Mouse (Mus musculus) CH12.LX (cell line): ENCODE data around the gene Scg5. TPM values are rescaled to one million over a fixed set of nuclear protein-coding genes. Genes with fewer than 3 reads are reported as not detected.

Experiments
- DNase-seq: peaks from one replicate; pipeline ENCODE4 v3.0.0-alpha.2; 2013; ENCODE audit errors: extremely low read depth
- H3K27ac ChIP-seq: 2 replicates; pipeline ENCODE4 v1.5.1; 2012; ENCODE audit warnings: low read depth, mild to moderate bottlenecking, control low read depth, moderate library complexity; ENCODE audit not compliant: insufficient read depth
- H3K27me3 ChIP-seq: replicated peaks from 2 replicates; pipeline ENCODE3; 2012; ENCODE audit warnings: inconsistent platforms
- H3K36me3 ChIP-seq, 2 experiments: replicated peaks in 1 of 2; 2 replicates each; pipeline versions ENCODE3 to v1.6.1; 2012; ENCODE audit warnings: inconsistent platforms in 1 of 2, low read length in 1 of 2, mild to moderate bottlenecking in 1 of 2, mixed read lengths in 1 of 2, moderate library complexity in 1 of 2; ENCODE audit not compliant: control insufficient read depth in 1 of 2, insufficient read depth in 1 of 2
- H3K4me1 ChIP-seq, 2 experiments: 2 replicates each; pipeline ENCODE4 v1.6.1; 2012; ENCODE audit warnings: inconsistent platforms in 1 of 2, moderate library complexity in 1 of 2; ENCODE audit not compliant: insufficient read depth in 2 of 2, control insufficient read depth in 1 of 2
- H3K4me2 ChIP-seq: 2 replicates; pipeline ENCODE4 v1.6.1; 2012; ENCODE audit warnings: low read depth, mild to moderate bottlenecking, control low read depth; ENCODE audit not compliant: poor library complexity, insufficient read depth, severe bottlenecking
- H3K4me3 ChIP-seq, 3 experiments: fragments of 150-350 bp in 1 of 3; sonication (generic) in 1 of 3; replicated peaks in 1 of 3; 2 replicates each; pipeline versions ENCODE3 to v1.5.1; 2011 to 2012; ENCODE audit warnings: low read depth in 2 of 3, low read length in 2 of 3, mild to moderate bottlenecking in 2 of 3, moderate library complexity in 2 of 3, control low read depth in 1 of 3, improper control_type of control experiment in 1 of 3, inconsistent platforms in 1 of 3, mixed read lengths in 1 of 3; ENCODE audit not compliant: poor library complexity in 1 of 3
- H3K79me2 ChIP-seq: replicated peaks from 2 replicates; pipeline ENCODE4 v1.6.1; 2012; ENCODE audit warnings: mild to moderate bottlenecking, moderate library complexity; ENCODE audit not compliant: control insufficient read depth, poor library complexity, insufficient read depth, severe bottlenecking; ENCODE audit errors: extremely low read depth
- H3K9ac ChIP-seq: 2 replicates; pipeline ENCODE4 v1.6.1; 2012; ENCODE audit warnings: low read depth, mild to moderate bottlenecking, control low read depth, moderate library complexity; ENCODE audit not compliant: insufficient read depth
- H3K9me3 ChIP-seq: replicated peaks from 2 replicates; pipeline ENCODE3; 2012; ENCODE audit warnings: low read length, inconsistent platforms, mixed read lengths
- CHD2 ChIP-seq: IDR thresholded peaks from 2 replicates; pipeline ENCODE4 v1.6.1; 2011; ENCODE audit warnings: low read length, improper control_type of control experiment
- CTCF ChIP-seq, 2 experiments: IDR thresholded peaks in 1 of 2; conservative IDR thresholded peaks in 1 of 2; 2 replicates each; pipeline ENCODE4 v1.5.1; 2011 to 2012; ENCODE audit warnings: low read depth in 2 of 2, low read length in 2 of 2, improper control_type of control experiment in 1 of 2, inconsistent platforms in 1 of 2, mild to moderate bottlenecking in 1 of 2, moderate library complexity in 1 of 2
- E2F4 ChIP-seq: IDR thresholded peaks from 2 replicates; pipeline ENCODE4 v1.6.1; 2011; ENCODE audit warnings: low read depth, low read length, improper control_type of control experiment; ENCODE audit not compliant: insufficient replicate concordance
- ETS1 ChIP-seq: conservative IDR thresholded peaks from 2 replicates; pipeline ENCODE4 v1.6.1; 2012; ENCODE audit warnings: low read depth, mild to moderate bottlenecking, inconsistent platforms, low read length, improper control_type of control experiment, moderate library complexity
- GABPA ChIP-seq: IDR thresholded peaks from 2 replicates; pipeline ENCODE4 v1.6.1; 2012; ENCODE audit warnings: low read depth, low read length, improper control_type of control experiment, inconsistent platforms; ENCODE audit not compliant: insufficient replicate concordance
- HCFC1 ChIP-seq: IDR thresholded peaks from 2 replicates; pipeline ENCODE4 v1.6.1; 2012; ENCODE audit warnings: low read depth, mild to moderate bottlenecking, inconsistent platforms, low read length, improper control_type of control experiment
- MAX ChIP-seq: IDR thresholded peaks from 2 replicates; pipeline ENCODE4 v1.6.1; 2011; ENCODE audit warnings: low read length, improper control_type of control experiment
- MXI1 ChIP-seq: IDR thresholded peaks from 2 replicates; pipeline ENCODE4 v1.6.1; 2011; ENCODE audit warnings: mild to moderate bottlenecking, low read depth, low read length, improper control_type of control experiment
- MYC ChIP-seq: IDR thresholded peaks from 2 replicates; pipeline ENCODE4 v1.6.1; 2011; ENCODE audit warnings: low read depth, mild to moderate bottlenecking, improper control_type of control experiment, low read length
- POLR2AphosphoS2 ChIP-seq: IDR thresholded peaks from 2 replicates; pipeline ENCODE4 v1.6.1; 2011; ENCODE audit warnings: low read depth, low read length, improper control_type of control experiment
- RCOR1 ChIP-seq: conservative IDR thresholded peaks from 2 replicates; pipeline ENCODE4 v1.6.1; 2012; ENCODE audit warnings: low read depth, mild to moderate bottlenecking, inconsistent platforms, low read length, improper control_type of control experiment
- SMC3 ChIP-seq: IDR thresholded peaks from 2 replicates; pipeline ENCODE4 v1.6.1; 2011; ENCODE audit warnings: low read depth, low read length, improper control_type of control experiment
- USF2 ChIP-seq: conservative IDR thresholded peaks from 2 replicates; pipeline ENCODE4 v1.6.1; 2011; ENCODE audit warnings: low read depth, low read length, improper control_type of control experiment
- ZKSCAN1 ChIP-seq: IDR thresholded peaks from 2 replicates; pipeline ENCODE4 v1.6.1; 2012; ENCODE audit warnings: low read depth, inconsistent platforms, low read length, improper control_type of control experiment, borderline replicate concordance
- ZMIZ1 ChIP-seq: IDR thresholded peaks from 2 replicates; pipeline ENCODE4 v1.6.1; 2012; ENCODE audit warnings: low read depth, mild to moderate bottlenecking, inconsistent platforms, low read length, improper control_type of control experiment
- ZNF384 ChIP-seq: IDR thresholded peaks from 2 replicates; pipeline ENCODE4 v1.6.1; 2012; ENCODE audit warnings: low read depth, low read length, improper control_type of control experiment, inconsistent platforms
- dilution Hi-C: fragments of 300-500 bp; cut with MboI; formaldehyde crosslinking; loops from 2 replicates; pipeline ENCODE4 v1.14.3; 2020; ENCODE audit warnings: low sequenced_read_pairs; ENCODE audit not compliant: extremely low pct_unique_long_range_greater_than_20kb, extremely low pct_ligation_motif_present
- in situ Hi-C: fragments of 300-500 bp; cut with MboI; formaldehyde crosslinking; loops from 3 replicates; pipeline ENCODE4 v1.14.3; 2019; ENCODE audit warnings: low sequenced_read_pairs, low pct_ligation_motif_present, low pct_unique_long_range_greater_than_20kb, mixed read lengths
- polyA plus RNA-seq: library from polyadenylated mRNA; unstranded; fragments of >175 nt; gene quantifications from 2 replicates; pipeline ENCODE4 v1.2.1, GENCODE M21; 2012; ENCODE audit warnings: low read depth; ENCODE audit not compliant: insufficient read length
- total RNA-seq, 2 experiments: library from RNA; depleted of rRNA; stranded (reverse); fragments of 300-350 nt in 1 of 2; fragments of >200 nt in 1 of 2; gene quantifications; 2 replicates each; pipeline ENCODE4 v1.2.3; 2012 to 2014

Scg5 gene
- total and polyA plus RNA-seq, 3 experiments: not detected

- peak; percentile 71 for TF ChIP-seq MAX
- peak; percentile 45; the same call in 1 of the 2 replicates for TF ChIP-seq CHD2
- TF ChIP-seq MXI1: peak; percentile 84; the same call in 1 of the 2 replicates
- peak; percentile 82 for TF ChIP-seq MYC
- no peak for TF ChIP-seq POLR2AphosphoS2
- peak overlapping the region; percentile 87 for H3K4me2 ChIP-seq
- no peak for DNase-seq
- peak overlapping the region; percentile 84 to 94 (median 88) for H3K4me3 ChIP-seq
- no peaks in the 10 kb centered on the region for H3K9me3 ChIP-seq
- H3K4me1 ChIP-seq: peaks cover 3 to 44% of the 10 kb centered on the region in 2 experiments; a peak in 2 of 4 replicates
- no peaks in the 10 kb centered on the region for H3K27me3 ChIP-seq
- peaks cover 50% of the 10 kb centered on the region for H3K79me2 ChIP-seq
- peak overlapping the region; percentile 80 for H3K27ac ChIP-seq
- dilution Hi-C loops (no loop called here), in situ Hi-C loops (no loop called here)
- peaks cover 18 to 36% of the 10 kb centered on the region in 2 experiments for H3K36me3 ChIP-seq
- peak overlapping the region; percentile 87 for H3K9ac ChIP-seq
These were observed 18.8 kb upstream of the Scg5 start for GRCm38 (mm10) chr2:113847678-113848244.

- H3K27me3 ChIP-seq: no peaks in the 10 kb centered on the region
- TF ChIP-seq GABPA (no peak), ZMIZ1 (no peak), ZNF384 (no peak), ETS1 (no peak), CHD2 (no peak), MAX (no peak), E2F4 (no peak), HCFC1 (no peak), CTCF (conservative IDR thresholded peaks at IDR 0.05 in 1 of 2, IDR thresholded peaks at IDR 0.05 in 1 of 2; ENCODE audit: low read depth in 2 of 2, low read length in 2 of 2) (no peak), SMC3 (no peak), RCOR1 (no peak), POLR2AphosphoS2 (no peak), ZKSCAN1 (no peak), USF2 (no peak)
- H3K4me2 ChIP-seq: no peak overlapping the region
- H3K27ac ChIP-seq: no peak overlapping the region
- no peaks in the 10 kb centered on the region for H3K9me3 ChIP-seq
- peaks cover 31 to 60% of the 10 kb centered on the region in 2 experiments for H3K36me3 ChIP-seq
- dilution Hi-C loops: no loop called here
- in situ Hi-C loops: no loop called here
- peaks cover 3 to 44% of the 10 kb centered on the region in 2 experiments; a peak in 2 of 4 replicates for H3K4me1 ChIP-seq
- no peak overlapping the region for H3K9ac ChIP-seq
- peaks cover 52% of the 10 kb centered on the region for H3K79me2 ChIP-seq
- no peak overlapping the region for H3K4me3 ChIP-seq
- no peak for DNase-seq
These were observed 16.2 kb upstream of the Scg5 start for GRCm38 (mm10) chr2:113845081-113845480.
